Mouse (Mus musculus) limb, embryonic 14.5 days (tissue): ENCODE results near the gene Tango6. TPM values are rescaled to one million over a fixed set of nuclear protein-coding genes. Genes with fewer than 3 reads are reported as not detected.

Experiments
- ATAC-seq: fragments of 200-750 bp; cut with Nextera tagmentation; 2 replicates; pipeline ENCODE4 v1.8.0; 2017; ENCODE audit warnings: low read depth, moderate number of reproducible peaks, moderate TSS enrichment; ENCODE audit not compliant: low FRiP score
- DNase-seq: peaks from one replicate; pipeline ENCODE4 v3.0.0-alpha.2; 2015; ENCODE audit warnings: low spot score
- H3K27ac ChIP-seq: fragments of 300-500 bp; sonication (generic); replicated peaks from 2 replicates; pipeline ENCODE4 v1.5.1; 2014; ENCODE audit warnings: low read depth, mild to moderate bottlenecking, low read length, moderate library complexity, mixed read lengths
- H3K27me3 ChIP-seq: fragments of 300-500 bp; sonication (generic); 2 replicates; pipeline ENCODE4 v1.6.1; 2014; ENCODE audit warnings: low read length, mixed read lengths; ENCODE audit not compliant: control insufficient read depth, insufficient read depth
- H3K36me3 ChIP-seq: fragments of 300-500 bp; sonication (generic); 2 replicates; pipeline ENCODE4 v1.6.1; 2014; ENCODE audit warnings: mild to moderate bottlenecking, low read length, moderate library complexity, mixed read lengths; ENCODE audit not compliant: control insufficient read depth, insufficient read depth
- H3K4me1 ChIP-seq: fragments of 300-500 bp; sonication (generic); 2 replicates; pipeline ENCODE4 v1.6.1; 2014; ENCODE audit warnings: antibody characterized with exemption, low read length, mixed read lengths; ENCODE audit not compliant: control insufficient read depth, insufficient read depth
- H3K4me2 ChIP-seq: fragments of 300-500 bp; sonication (generic); replicated peaks from 2 replicates; pipeline ENCODE4 v1.6.1; 2014; ENCODE audit warnings: low read depth, mild to moderate bottlenecking, low read length, moderate library complexity; ENCODE audit not compliant: severe bottlenecking
- H3K4me3 ChIP-seq: fragments of 300-500 bp; sonication (generic); replicated peaks from 2 replicates; pipeline ENCODE4 v1.5.1; 2014; ENCODE audit warnings: low read length
- H3K9ac ChIP-seq: fragments of 300-500 bp; sonication (generic); 2 replicates; pipeline ENCODE4 v1.6.1; 2014; ENCODE audit warnings: mild to moderate bottlenecking, low read depth, low read length, moderate library complexity; ENCODE audit not compliant: severe bottlenecking
- H3K9me3 ChIP-seq: fragments of 300-500 bp; sonication (generic); 2 replicates; pipeline ENCODE4 v1.6.1; 2016; ENCODE audit warnings: low read length; ENCODE audit not compliant: control insufficient read depth
- POLR2A ChIP-seq: fragments of 200-500 bp; IDR thresholded peaks from 2 replicates; pipeline ENCODE4 v1.8.0; 2012; ENCODE audit warnings: inconsistent platforms, mild to moderate bottlenecking, moderate library complexity, borderline replicate concordance; ENCODE audit not compliant: insufficient read depth, insufficient read length; ENCODE audit errors: extremely low read depth
- WGBS: fragments of 180-500 bp; shearing (Covaris S2); extraction: QIAGEN DNeasy Blood & Tissue Kit; methylation state at CpG from one replicate; pipeline ENCODE4 v1.1.7; 2014; 5-methylcytosine and 5-hydroxymethylcytosine counted together
- polyA plus RNA-seq, 2 experiments: library from polyadenylated mRNA; depleted of rRNA in 1 of 2; stranded (reverse) in 1 of 2; unstranded in 1 of 2; fragments of >200 nt; fragmentation: Nextera tagmentation in 1 of 2; extraction: Ambion mirVana in 1 of 2; gene quantifications; 2 replicates each; pipeline versions ENCODE4 v1.2.1 to v1.2.3; 2012 to 2014

Tango6 gene
- polyA plus RNA-seq, 2 experiments, result 5.9 to 6.5 TPM

DNA sequence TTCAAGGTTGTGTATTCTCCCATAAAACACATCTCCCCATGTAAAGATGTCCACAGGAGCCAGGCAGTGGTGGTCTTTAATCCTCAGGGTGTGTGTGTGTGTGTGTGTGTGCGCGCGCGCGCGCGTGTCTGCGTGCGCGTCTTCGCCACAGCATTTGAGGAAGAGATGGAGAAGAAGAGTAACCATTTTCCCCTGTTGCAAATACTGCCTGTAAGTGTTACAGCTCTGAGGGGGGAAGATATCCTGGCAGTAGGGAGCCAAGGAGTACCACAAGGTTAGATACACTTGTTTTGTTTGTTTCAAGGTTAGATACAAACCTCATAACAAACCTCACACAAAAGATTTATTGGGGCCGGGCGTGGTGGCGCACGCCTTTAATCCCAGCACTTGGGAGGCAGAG is 8.6 kb upstream of the Tango6 start:
- 98% methylated on average over 15 of the region's 15 CpGs for WGBS
- no peaks in the 10 kb centered on the region for H3K9me3 ChIP-seq
- DNase-seq (no peak), ATAC-seq (no peak)
- H3K9ac ChIP-seq, result no peak overlapping the region
- no peaks in the 10 kb centered on the region for H3K27me3 ChIP-seq
- TF ChIP-seq POLR2A, result no peak
- H3K4me3 ChIP-seq, result no peak overlapping the region
- no peak overlapping the region for H3K27ac ChIP-seq
- H3K36me3 ChIP-seq, result no peaks in the 10 kb centered on the region
- H3K4me2 ChIP-seq, result no peak overlapping the region
- H3K4me1 ChIP-seq, result no peaks in the 10 kb centered on the region

- no peak overlapping the region for H3K4me3 ChIP-seq
- H3K9me3 ChIP-seq, result no peaks in the 10 kb centered on the region
- no peaks in the 10 kb centered on the region for H3K4me1 ChIP-seq
- no peaks in the 10 kb centered on the region for H3K36me3 ChIP-seq
- no peak for DNase-seq
- H3K27me3 ChIP-seq, result no peaks in the 10 kb centered on the region
- H3K9ac ChIP-seq, result no peak overlapping the region
- no peak for ATAC-seq
- H3K4me2 ChIP-seq, result no peak overlapping the region
- no peak for TF ChIP-seq POLR2A
- WGBS, result 74% methylated on average over 8 of the region's 8 CpGs
- H3K27ac ChIP-seq, result no peak overlapping the region
Measured at GRCm38 (mm10) chr8:106674894-106675293, 8.0 kb upstream of the Tango6 start.

GRCm38 (mm10) chr8:106684387-106684786 is 1.5 kb downstream of the Tango6 start:
- H3K27me3 ChIP-seq, result no peaks in the 10 kb centered on the region
- ATAC-seq (no peak), DNase-seq (no peak)
- no peaks in the 10 kb centered on the region for H3K9me3 ChIP-seq
- no peak overlapping the region for H3K4me2 ChIP-seq
- H3K9ac ChIP-seq, result no peak overlapping the region
- H3K4me3 ChIP-seq, result no peak overlapping the region
- 97% methylated on average over 4 of the region's 4 CpGs for WGBS
- no peak for TF ChIP-seq POLR2A
- no peaks in the 10 kb centered on the region for H3K36me3 ChIP-seq
- H3K4me1 ChIP-seq, result no peaks in the 10 kb centered on the region
- H3K27ac ChIP-seq, result no peak overlapping the region

DNA sequence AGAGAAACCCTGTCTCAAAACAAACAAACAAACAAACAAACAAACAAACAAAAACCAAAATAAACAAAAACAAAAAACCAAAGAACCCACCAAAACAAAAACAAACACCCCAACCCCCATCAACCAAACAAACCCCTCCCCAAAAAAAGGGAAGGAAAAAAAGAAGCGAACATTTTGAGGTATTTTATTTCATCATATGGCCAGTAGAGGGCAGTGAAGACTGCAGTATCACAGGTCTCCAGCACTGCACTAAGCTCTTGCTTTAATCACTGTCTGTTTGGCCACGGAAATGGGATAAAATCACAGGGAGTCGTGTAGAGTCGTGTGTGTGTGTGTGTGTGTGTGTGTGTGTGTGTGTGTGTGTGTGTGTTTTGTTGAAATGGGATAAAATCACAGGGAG is 4.6 kb downstream of the Tango6 start:
- no peak overlapping the region for H3K4me2 ChIP-seq
- H3K27ac ChIP-seq, result no peak overlapping the region
- H3K4me1 ChIP-seq, result no peaks in the 10 kb centered on the region
- H3K9ac ChIP-seq, result no peak overlapping the region
- WGBS, result 5% methylated on average over 4 of the region's 4 CpGs
- DNase-seq, result peak; percentile 89
- H3K27me3 ChIP-seq, result no peaks in the 10 kb centered on the region
- no peak overlapping the region for H3K4me3 ChIP-seq
- no peak for TF ChIP-seq POLR2A
- H3K9me3 ChIP-seq, result no peaks in the 10 kb centered on the region
- ATAC-seq, result no peak
- peaks cover 11% of the 10 kb centered on the region; the same call in 1 of the 2 replicates for H3K36me3 ChIP-seq

GRCm38 (mm10) chr8:106697748-106698248 is 14.9 kb downstream of the Tango6 start:
- ATAC-seq, result no peak

GRCm38 (mm10) chr8:106699588-106699987 is 16.7 kb downstream of the Tango6 start:
- no peak for ATAC-seq
- Histone ChIP-seq H3K36me3 (peaks cover 44% of the 10 kb centered on the region), H3K4me1 (no peaks in the 10 kb centered on the region), H3K9me3 (no peaks in the 10 kb centered on the region), H3K27ac (no peak overlapping the region), H3K27me3 (no peaks in the 10 kb centered on the region), H3K9ac (no peak overlapping the region), H3K4me3 (no peak overlapping the region), H3K4me2 (no peak overlapping the region)
- WGBS, result 68% methylated on average over 5 of the region's 5 CpGs
- TF ChIP-seq POLR2A, result no peak
- peak; percentile 42 for DNase-seq

More at GRCm38 (mm10) chr8:106697748-106698248, 14.9 kb downstream of the Tango6 start:
- TF ChIP-seq POLR2A, result no peak
- Histone ChIP-seq H3K27ac (no peak overlapping the region), H3K9ac (no peak overlapping the region), H3K4me2 (no peak overlapping the region), H3K27me3 (no peaks in the 10 kb centered on the region), H3K9me3 (no peaks in the 10 kb centered on the region), H3K4me3 (no peak overlapping the region), H3K36me3 (peaks cover 46% of the 10 kb centered on the region), H3K4me1 (no peaks in the 10 kb centered on the region)
- DNase-seq, result no peak
- 68% methylated on average over 3 of the region's 3 CpGs for WGBS
